Mouse (Mus musculus): ENCODE measurements at regions not wholly inside any gene's neighbourhood (a gene's known extent, or its start where the extent isn't known, plus 50 kb on each side); places are given as distances from the start of the nearest gene placed in this dataset.
"Not testable (repeated sequence)": the region's sequence is repeated elsewhere in the genome, so short reads cannot be mapped to it uniquely, and the experiment has no call there.

- not testable (repeated sequence) for TF ChIP-seq POLR2A (IDR thresholded peaks at IDR 0.05; ENCODE audit: borderline replicate concordance, extremely low read depth, insufficient read depth, insufficient read length, poor library complexity, severe bottlenecking); CTCF (IDR thresholded peaks at IDR 0.05; ENCODE audit: borderline replicate concordance, extremely low read depth, insufficient read depth, insufficient read length)
Measured at GRCm38 (mm10) chr6:59133800-59134199, 74.9 kb upstream of the Tigd2 start.
